Mouse (Mus musculus) kidney, embryonic 15.5 days (tissue): ENCODE measurements around the gene Arhgef10l. TPM values are rescaled to one million over a fixed set of nuclear protein-coding genes. Genes with fewer than 3 reads are reported as not detected.

Experiments
- ATAC-seq: fragments of 200-750 bp; cut with Nextera tagmentation; replicated peaks from 2 replicates; pipeline ENCODE4 v1.8.0; 2017; ENCODE audit warnings: moderate TSS enrichment; ENCODE audit not compliant: low FRiP score
- H3K27ac ChIP-seq: fragments of 300-500 bp; sonication (generic); 2 replicates; pipeline ENCODE4 v1.5.1; 2015; ENCODE audit warnings: mild to moderate bottlenecking, inconsistent platforms
- H3K27me3 ChIP-seq: fragments of 300-500 bp; sonication (generic); 2 replicates; pipeline ENCODE4 v1.6.1; 2015; ENCODE audit warnings: inconsistent platforms
- H3K36me3 ChIP-seq: fragments of 300-500 bp; sonication (generic); 2 replicates; pipeline ENCODE4 v1.6.1; 2015; ENCODE audit warnings: inconsistent platforms
- H3K4me1 ChIP-seq: fragments of 300-500 bp; sonication (generic); 2 replicates; pipeline ENCODE4 v1.6.1; 2015; ENCODE audit warnings: inconsistent platforms
- H3K4me2 ChIP-seq: fragments of 300-500 bp; sonication (generic); 2 replicates; pipeline ENCODE4 v1.6.1; 2015; ENCODE audit warnings: moderate library complexity, mild to moderate bottlenecking, inconsistent platforms
- H3K4me3 ChIP-seq: fragments of 300-500 bp; sonication (generic); replicated peaks from 2 replicates; pipeline ENCODE4 v1.5.1; 2015; ENCODE audit warnings: mild to moderate bottlenecking, inconsistent platforms
- H3K9ac ChIP-seq: fragments of 300-500 bp; sonication (generic); 2 replicates; pipeline ENCODE4 v1.6.1; 2015; ENCODE audit warnings: mild to moderate bottlenecking, inconsistent platforms
- H3K9me3 ChIP-seq: fragments of 300-500 bp; sonication (generic); replicated peaks from 2 replicates; pipeline ENCODE4 v1.6.1; 2016; ENCODE audit warnings: inconsistent platforms
- WGBS: fragments of 180-500 bp; shearing (Covaris S2); methylation state at CpG from one replicate; pipeline ENCODE4 v1.1.7; 2015; ENCODE audit warnings: mixed read lengths; 5-methylcytosine and 5-hydroxymethylcytosine counted together
- microRNA-seq: library from miRNA; unstranded; fragments of <30 nt; microRNA quantifications from one replicate; pipeline ENCODE4, GENCODE M21; 2016
- polyA plus RNA-seq: library from polyadenylated mRNA; unstranded; fragments of >200 nt; fragmentation: Nextera tagmentation; extraction: Ambion mirVana; gene quantifications from 2 replicates; pipeline ENCODE4 v1.2.1, GENCODE M21; 2015

Gene Arhgef10l
- polyA plus RNA-seq, 1 experiment from 2014 or later = 20.7 TPM

GRCm38 (mm10) chr4:140497169-140497568 is 168.6 kb downstream of the Arhgef10l start:
- no peak overlapping the region for H3K27ac ChIP-seq
- no peaks in the 10 kb centered on the region for H3K36me3 ChIP-seq
- no peaks in the 10 kb centered on the region for H3K9me3 ChIP-seq
- 0 out of 2 replicates have a peak overlapping the region, but pooled peaks have one; percentile 12 for H3K4me2 ChIP-seq
- no peak overlapping the region for H3K4me3 ChIP-seq
- peaks cover 30% of the 10 kb centered on the region for H3K4me1 ChIP-seq
- WGBS = 13% methylated on average over 20 of the region's 20 CpGs
- no peak overlapping the region for H3K9ac ChIP-seq
- ATAC-seq = no peak
- peaks cover 71% of the 10 kb centered on the region for H3K27me3 ChIP-seq

GRCm38 (mm10) chr4:140491555-140491954 is 174.3 kb downstream of the Arhgef10l start:
- Histone ChIP-seq H3K4me3 (no peak overlapping the region), H3K9ac (no peak overlapping the region), H3K9me3 (no peaks in the 10 kb centered on the region), H3K4me2 (no peak overlapping the region), H3K4me1 (no peaks in the 10 kb centered on the region), H3K36me3 (no peaks in the 10 kb centered on the region), H3K27me3 (peaks cover 47% of the 10 kb centered on the region), H3K27ac (no peak overlapping the region)
- ATAC-seq = no peak
- WGBS = 38% methylated on average over 5 of the region's 5 CpGs

GRCm38 (mm10) chr4:140485442-140485841 is 180.4 kb downstream of the Arhgef10l start:
- no peak for ATAC-seq
- no peak overlapping the region for H3K9ac ChIP-seq
- no peak overlapping the region for H3K4me2 ChIP-seq
- no peaks in the 10 kb centered on the region for H3K36me3 ChIP-seq
- H3K4me1 ChIP-seq = peaks cover 4% of the 10 kb centered on the region; the same call in 1 of the 2 replicates
- 41% methylated on average over 12 of the region's 12 CpGs for WGBS
- peaks cover 21% of the 10 kb centered on the region for H3K27me3 ChIP-seq
- H3K27ac ChIP-seq = no peak overlapping the region
- no peaks in the 10 kb centered on the region for H3K9me3 ChIP-seq
- no peak overlapping the region for H3K4me3 ChIP-seq

GRCm38 (mm10) chr4:140483134-140483533 is 182.7 kb downstream of the Arhgef10l start:
- Histone ChIP-seq H3K4me3 (no peak overlapping the region), H3K4me2 (no peak overlapping the region), H3K4me1 (peaks cover 15% of the 10 kb centered on the region), H3K9ac (no peak overlapping the region), H3K36me3 (no peaks in the 10 kb centered on the region), H3K27me3 (peaks cover 27% of the 10 kb centered on the region), H3K9me3 (no peaks in the 10 kb centered on the region), H3K27ac (no peak overlapping the region)
- 71% methylated on average over 11 of the region's 11 CpGs for WGBS
- ATAC-seq = no peak

GRCm38 (mm10) chr4:140480369-140481067 is 185.3 kb downstream of the Arhgef10l start:
- H3K9ac ChIP-seq = no peak overlapping the region
- 18% methylated on average over 15 of the region's 15 CpGs for WGBS
- H3K4me3 ChIP-seq = no peak overlapping the region
- H3K9me3 ChIP-seq = no peaks in the 10 kb centered on the region
- peaks cover 22% of the 10 kb centered on the region for H3K27me3 ChIP-seq
- ATAC-seq = no peak
- H3K36me3 ChIP-seq = no peaks in the 10 kb centered on the region
- peaks cover 15% of the 10 kb centered on the region for H3K4me1 ChIP-seq
- H3K4me2 ChIP-seq = no peak overlapping the region
- H3K27ac ChIP-seq = no peak overlapping the region

DNA sequence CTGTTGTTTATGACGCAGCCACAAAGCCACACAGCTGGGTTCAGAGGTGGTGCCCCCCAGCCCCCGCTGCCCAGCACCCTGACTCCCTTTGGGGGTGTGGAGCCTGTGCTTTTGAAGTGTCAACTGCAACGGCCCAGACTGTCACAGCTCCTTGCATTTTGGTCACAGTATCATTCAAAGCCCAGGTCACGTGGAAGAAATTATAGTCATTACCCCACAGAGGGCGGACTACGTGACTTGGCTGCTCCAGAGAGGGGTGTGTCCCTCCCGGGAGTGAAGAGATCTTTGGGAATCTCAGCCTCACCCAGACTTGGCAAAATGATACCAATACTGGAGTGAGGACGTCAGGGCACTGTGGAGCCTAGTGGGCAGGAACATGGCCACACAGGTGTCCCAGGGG is 190.6 kb downstream of the Arhgef10l start:
- Histone ChIP-seq H3K36me3 (no peaks in the 10 kb centered on the region), H3K27me3 (peaks cover 10% of the 10 kb centered on the region), H3K9ac (no peak overlapping the region), H3K4me1 (peaks cover 14% of the 10 kb centered on the region), H3K4me2 (no peak overlapping the region), H3K4me3 (no peak overlapping the region), H3K9me3 (no peaks in the 10 kb centered on the region), H3K27ac (no peak overlapping the region)
- 33% methylated on average over 8 of the region's 8 CpGs for WGBS
- ATAC-seq = no peak

DNA sequence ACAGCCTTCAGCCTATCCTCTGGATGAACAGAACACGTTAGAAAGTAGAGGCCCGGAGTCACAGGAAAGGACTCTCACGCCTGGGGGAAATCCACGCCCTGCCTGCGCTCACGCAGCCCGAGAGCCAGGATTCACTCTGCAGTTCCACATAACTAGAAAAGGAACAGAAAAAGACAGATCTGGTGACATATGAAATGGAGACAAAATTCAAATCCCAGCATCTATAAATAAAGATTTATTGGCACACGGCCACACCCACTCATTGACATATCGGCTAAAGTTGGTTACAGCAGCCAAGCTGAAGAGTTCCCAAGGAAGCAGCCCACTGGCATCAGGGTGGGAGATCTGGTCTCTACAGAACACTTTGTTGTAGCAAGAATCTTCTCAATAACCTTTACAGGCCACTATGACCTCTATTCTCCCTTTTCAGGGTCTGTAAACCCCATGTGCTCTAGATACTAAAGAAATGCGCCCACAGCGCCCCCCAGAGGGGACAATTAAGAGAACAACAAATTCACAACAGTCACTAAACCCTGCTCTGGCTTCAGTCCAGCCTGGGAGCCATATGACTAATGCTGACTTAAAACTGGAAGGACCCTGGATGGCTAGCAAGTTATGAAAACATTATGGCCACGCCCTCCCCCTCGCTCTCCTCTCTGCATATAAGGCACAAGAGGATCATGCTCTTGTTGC is 195.9 kb downstream of the Arhgef10l start:
- peaks cover 17% of the 10 kb centered on the region for H3K27me3 ChIP-seq
- H3K9me3 ChIP-seq = no peaks in the 10 kb centered on the region
- H3K9ac ChIP-seq = no peak overlapping the region
- no peak overlapping the region for H3K27ac ChIP-seq
- WGBS = 69% methylated on average over 13 of the region's 13 CpGs
- no peak overlapping the region for H3K4me3 ChIP-seq
- H3K4me2 ChIP-seq = no peak overlapping the region
- no peak for ATAC-seq
- H3K4me1 ChIP-seq = 0 out of 2 replicates have a peak, but pooled peaks cover 1% of the 10 kb centered on the region
- no peaks in the 10 kb centered on the region for H3K36me3 ChIP-seq

DNA sequence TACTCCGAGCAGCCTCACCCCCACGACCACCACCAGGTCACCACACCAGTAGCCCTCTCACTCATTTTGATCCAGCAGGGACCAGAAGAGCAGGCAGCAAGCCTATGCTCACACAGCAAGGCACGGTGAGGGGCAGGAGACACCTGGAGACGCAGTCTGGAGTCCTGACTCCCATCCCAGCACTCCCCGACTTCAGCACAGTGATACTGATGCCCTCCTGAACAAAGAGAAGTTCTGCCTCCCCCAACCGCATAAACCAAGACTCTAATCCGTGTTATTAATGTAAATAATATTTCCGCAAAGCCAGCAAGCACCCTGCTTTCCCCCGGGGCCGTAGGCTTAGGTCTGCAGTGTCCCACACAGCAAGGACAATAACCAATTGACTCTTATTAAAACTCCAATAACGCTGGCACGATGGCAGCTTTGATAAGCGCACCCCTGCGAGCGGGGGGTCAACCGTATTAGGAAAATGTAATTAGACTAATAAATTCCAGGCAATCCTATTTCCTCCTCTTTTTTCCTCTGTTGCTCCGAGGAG is 198.5 kb downstream of the Arhgef10l start:
- Histone ChIP-seq H3K4me2 (no peak overlapping the region), H3K36me3 (no peaks in the 10 kb centered on the region), H3K4me3 (no peak overlapping the region), H3K27ac (no peak overlapping the region), H3K4me1 (no peaks in the 10 kb centered on the region), H3K27me3 (peaks cover 25% of the 10 kb centered on the region), H3K9me3 (no peaks in the 10 kb centered on the region), H3K9ac (no peak overlapping the region)
- WGBS = 62% methylated on average over 17 of the region's 17 CpGs
- no peak for ATAC-seq

Small RNAs within 50 kb of the gene (microRNA-seq; reads per million reads assigned to microRNA genes)
- gene Gm23045 = not detected

Other genes with a start within 250 kb of the Arhgef10l start
- gene Rcc2, start 34.5 kb upstream of the Arhgef10l start, polyA plus RNA-seq = 26.8 and 28.8 TPM in 2 replicates
- not detected in 2 replicates for gene Padi6, start 76.6 kb upstream of the Arhgef10l start, polyA plus RNA-seq
- gene Padi4, start 108.2 kb upstream of the Arhgef10l start, polyA plus RNA-seq = 1.1 and 1.4 TPM in 2 replicates
- gene Padi3, start 144.6 kb upstream of the Arhgef10l start, polyA plus RNA-seq = 0.05 and 0.08 TPM in 2 replicates
- gene Padi1, start 179.8 kb upstream of the Arhgef10l start, polyA plus RNA-seq = 0.21 and 0.26 TPM in 2 replicates
- gene Padi2, start 240.3 kb upstream of the Arhgef10l start, polyA plus RNA-seq = 18.7 and 21.4 TPM in 2 replicates